Mouse (Mus musculus) heart, embryonic 14.5 days (tissue): Measurements from ENCODE around the gene Lrrfip2. TPM values are rescaled to one million over a fixed set of nuclear protein-coding genes. Genes with fewer than 3 reads are reported as not detected.

Source experiments
- ATAC-seq: fragments of 200-750 bp; cut with Nextera tagmentation; 2 replicates; pipeline ENCODE4 v1.8.0; 2017; ENCODE audit warnings: low read depth, moderate TSS enrichment; ENCODE audit not compliant: insufficient number of reproducible peaks, insufficient read depth, low FRiP score
- H3K27ac ChIP-seq, 2 experiments: fragments of 200-500 bp in 1 of 2; fragments of 300-500 bp in 1 of 2; sonication (generic) in 1 of 2; replicated peaks in 1 of 2; 2 replicates each; pipeline ENCODE4 v1.5.1; 2012 to 2014; ENCODE audit warnings: low read depth in 2 of 2, low read length in 2 of 2, control low read depth in 1 of 2, mild to moderate bottlenecking in 1 of 2, mixed read lengths in 1 of 2; ENCODE audit not compliant: control insufficient read depth in 1 of 2, insufficient read depth in 1 of 2
- H3K27me3 ChIP-seq: fragments of 300-500 bp; sonication (generic); 2 replicates; pipeline ENCODE4 v1.6.1; 2014; ENCODE audit warnings: mild to moderate bottlenecking, low read length, control low read depth; ENCODE audit not compliant: control insufficient read depth, insufficient read depth
- H3K36me3 ChIP-seq: fragments of 300-500 bp; sonication (generic); 2 replicates; pipeline ENCODE4 v1.6.1; 2014; ENCODE audit warnings: mild to moderate bottlenecking, control low read depth, low read length, mixed read lengths; ENCODE audit not compliant: control insufficient read depth, insufficient read depth
- H3K4me1 ChIP-seq, 2 experiments: fragments of 200-500 bp in 1 of 2; fragments of 300-500 bp in 1 of 2; sonication (generic) in 1 of 2; 2 replicates each; pipeline ENCODE4 v1.6.1; 2012 to 2014; ENCODE audit warnings: low read length in 2 of 2, control low read depth in 1 of 2, mixed read lengths in 1 of 2; ENCODE audit not compliant: control insufficient read depth in 2 of 2, insufficient read depth in 2 of 2
- H3K4me2 ChIP-seq: fragments of 300-500 bp; sonication (generic); 2 replicates; pipeline ENCODE4 v1.6.1; 2014; ENCODE audit warnings: mild to moderate bottlenecking, low read length
- H3K4me3 ChIP-seq, 2 experiments: fragments of 200-500 bp in 1 of 2; fragments of 300-500 bp in 1 of 2; sonication (generic) in 1 of 2; 2 replicates each; pipeline ENCODE4 v1.5.1; 2012 to 2014; ENCODE audit warnings: low read length in 2 of 2, mild to moderate bottlenecking in 2 of 2, control low read depth in 1 of 2, low read depth in 1 of 2, moderate library complexity in 1 of 2; ENCODE audit not compliant: control insufficient read depth in 1 of 2, insufficient read depth in 1 of 2
- H3K9ac ChIP-seq: fragments of 300-500 bp; sonication (generic); 2 replicates; pipeline ENCODE4 v1.6.1; 2014; ENCODE audit warnings: mild to moderate bottlenecking, low read length
- H3K9me3 ChIP-seq: fragments of 300-500 bp; sonication (generic); 2 replicates; pipeline ENCODE4 v1.6.1; 2016; ENCODE audit warnings: low read length, control low read depth; ENCODE audit not compliant: control insufficient read depth
- WGBS: fragments of 180-500 bp; shearing (Covaris S2); extraction: QIAGEN DNeasy Blood & Tissue Kit; methylation state at CpG from one replicate; pipeline ENCODE4 v1.1.7; 2014; 5-methylcytosine and 5-hydroxymethylcytosine counted together
- polyA plus RNA-seq: library from polyadenylated mRNA; unstranded; fragments of >200 nt; fragmentation: Nextera tagmentation; extraction: Ambion mirVana; gene quantifications from 2 replicates; pipeline ENCODE4 v1.2.1, GENCODE M21; 2014

Lrrfip2 gene
- polyA plus RNA-seq, 1 experiment from 2014 or later, result 75.3 TPM

DNA sequence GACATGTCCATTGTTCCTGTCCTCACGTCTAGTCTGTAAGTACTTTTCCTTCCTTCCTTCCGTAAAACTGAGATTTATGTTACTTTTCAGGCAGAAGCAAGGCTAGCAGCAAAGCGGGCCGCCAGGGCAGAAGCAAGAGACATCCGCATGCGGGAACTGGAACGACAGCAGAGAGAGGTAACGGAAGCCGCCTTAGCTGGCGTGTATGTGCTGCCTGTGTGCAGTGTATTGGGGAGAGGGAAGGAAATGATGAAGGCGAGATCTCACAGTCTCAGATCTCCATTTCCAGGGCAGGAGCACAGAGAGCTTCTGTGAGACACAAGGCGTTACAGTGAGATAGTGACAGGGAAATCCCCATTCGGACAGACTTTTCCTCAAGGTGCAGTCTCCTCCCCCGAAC, 43.8 kb downstream of the Lrrfip2 start:
- H3K36me3 ChIP-seq, result peaks cover 25% of the 10 kb centered on the region
- H3K27me3 ChIP-seq, result no peaks in the 10 kb centered on the region
- no peak overlapping the region for H3K4me2 ChIP-seq
- peaks cover 2 to 5% of the 10 kb centered on the region in 2 experiments; a peak in 3 of 4 replicates for H3K4me1 ChIP-seq
- H3K9me3 ChIP-seq, result no peaks in the 10 kb centered on the region
- H3K9ac ChIP-seq, result no peak overlapping the region
- WGBS, result 83% methylated on average over 14 of the region's 14 CpGs
- ATAC-seq, result no peak
- no peak overlapping the region for H3K27ac ChIP-seq
- H3K4me3 ChIP-seq, result no peak overlapping the region

DNA sequence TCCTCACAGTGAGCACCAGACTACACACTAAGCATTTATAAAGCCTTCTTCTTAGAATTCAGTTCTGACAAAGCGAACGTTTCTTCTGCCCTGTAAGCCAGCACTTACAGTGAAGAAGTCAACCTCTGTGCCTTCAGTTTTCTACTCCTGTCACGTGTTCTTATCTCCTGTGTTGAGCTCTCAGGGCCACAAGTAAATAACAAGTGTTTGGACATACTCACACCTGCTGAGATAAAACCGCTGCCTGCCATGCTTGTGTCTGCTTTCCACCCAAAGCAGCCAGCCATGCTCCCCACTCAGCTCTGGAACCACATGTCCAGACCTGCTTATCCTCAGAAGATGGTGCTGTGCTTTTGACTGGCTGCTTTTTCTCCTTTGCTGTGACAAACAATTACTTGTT, 49.2 kb downstream of the Lrrfip2 start:
- WGBS, result 32% methylated on average over 4 of the region's 4 CpGs
- peaks cover 23% of the 10 kb centered on the region for H3K36me3 ChIP-seq
- H3K4me3 ChIP-seq, result no peak overlapping the region
- H3K9me3 ChIP-seq, result no peaks in the 10 kb centered on the region
- no peak overlapping the region for H3K4me2 ChIP-seq
- no peak for ATAC-seq
- H3K9ac ChIP-seq, result no peak overlapping the region
- H3K27ac ChIP-seq, result peak overlapping the region in 1 of 2 experiments; percentile 39; a peak in 1 of 4 replicates
- H3K27me3 ChIP-seq, result no peaks in the 10 kb centered on the region
- H3K4me1 ChIP-seq, result peaks cover 5 to 10% of the 10 kb centered on the region in 2 experiments

- WGBS, result 49% methylated on average over 3 of the region's 3 CpGs
Observed at GRCm38 (mm10) chr9:111170430-111170829, 53.0 kb downstream of the Lrrfip2 start.

GRCm38 (mm10) chr9:111174071-111174470, 56.7 kb downstream of the Lrrfip2 start:
- no peaks in the 10 kb centered on the region for H3K27me3 ChIP-seq
- H3K36me3 ChIP-seq, result peaks cover 17% of the 10 kb centered on the region; the same call in 1 of the 2 replicates
- no peak overlapping the region for H3K9ac ChIP-seq
- no peak overlapping the region for H3K4me3 ChIP-seq
- no peak overlapping the region for H3K4me2 ChIP-seq
- peaks cover 2 to 3% of the 10 kb centered on the region in 2 experiments; a peak in 2 of 4 replicates for H3K4me1 ChIP-seq
- ATAC-seq, result no peak
- H3K9me3 ChIP-seq, result no peaks in the 10 kb centered on the region
- WGBS, result 57% methylated on average over 5 of the region's 5 CpGs
- H3K27ac ChIP-seq, result no peak overlapping the region

More at GRCm38 (mm10) chr9:111170430-111170829, 53.0 kb downstream of the Lrrfip2 start:
- H3K9ac ChIP-seq, result no peak overlapping the region; the same call in 1 of the 2 replicates
- no peak overlapping the region for H3K27ac ChIP-seq
- peaks cover 9% of the 10 kb centered on the region; the same call in 1 of the 2 replicates for H3K36me3 ChIP-seq
- no peak for ATAC-seq
- no peaks in the 10 kb centered on the region for H3K27me3 ChIP-seq
- no peak overlapping the region for H3K4me3 ChIP-seq
- no peak overlapping the region for H3K4me2 ChIP-seq
- H3K9me3 ChIP-seq, result no peaks in the 10 kb centered on the region
- H3K4me1 ChIP-seq, result peaks cover 6 to 14% of the 10 kb centered on the region in 2 experiments

- no peak overlapping the region for H3K4me2 ChIP-seq
- peaks cover 27% of the 10 kb centered on the region for H3K36me3 ChIP-seq
- H3K9me3 ChIP-seq, result no peaks in the 10 kb centered on the region
- WGBS, result 71% methylated on average over 5 of the region's 5 CpGs
- H3K4me3 ChIP-seq, result no peak overlapping the region
- peaks cover 2 to 6% of the 10 kb centered on the region in 2 experiments; a peak in 3 of 4 replicates for H3K4me1 ChIP-seq
- no peak for ATAC-seq
- no peak overlapping the region for H3K27ac ChIP-seq
- no peaks in the 10 kb centered on the region for H3K27me3 ChIP-seq
- no peak overlapping the region for H3K9ac ChIP-seq
Observed at GRCm38 (mm10) chr9:111178971-111179370, 61.6 kb downstream of the Lrrfip2 start.

- Histone ChIP-seq H3K4me3 (no peak overlapping the region), H3K4me1 (peaks cover 0 to 6% of the 10 kb centered on the region in 2 experiments; a peak in 3 of 4 replicates), H3K36me3 (peaks cover 25% of the 10 kb centered on the region), H3K27ac (no peak overlapping the region), H3K4me2 (no peak overlapping the region), H3K27me3 (no peaks in the 10 kb centered on the region), H3K9ac (no peak overlapping the region), H3K9me3 (no peaks in the 10 kb centered on the region)
- no peak for ATAC-seq
- 64% methylated on average over 3 of the region's 3 CpGs for WGBS
Observed at GRCm38 (mm10) chr9:111182176-111182575, 64.8 kb downstream of the Lrrfip2 start.

GRCm38 (mm10) chr9:111184929-111185328, 67.5 kb downstream of the Lrrfip2 start:
- Histone ChIP-seq H3K27me3 (no peaks in the 10 kb centered on the region), H3K4me2 (no peak overlapping the region), H3K36me3 (peaks cover 31% of the 10 kb centered on the region), H3K4me1 (peaks cover 0 to 6% of the 10 kb centered on the region in 2 experiments; a peak in 3 of 4 replicates), H3K9ac (no peak overlapping the region), H3K27ac (no peak overlapping the region), H3K9me3 (no peaks in the 10 kb centered on the region), H3K4me3 (no peak overlapping the region)
- ATAC-seq, result no peak
- WGBS, result 81% methylated on average over 4 of the region's 4 CpGs

DNA sequence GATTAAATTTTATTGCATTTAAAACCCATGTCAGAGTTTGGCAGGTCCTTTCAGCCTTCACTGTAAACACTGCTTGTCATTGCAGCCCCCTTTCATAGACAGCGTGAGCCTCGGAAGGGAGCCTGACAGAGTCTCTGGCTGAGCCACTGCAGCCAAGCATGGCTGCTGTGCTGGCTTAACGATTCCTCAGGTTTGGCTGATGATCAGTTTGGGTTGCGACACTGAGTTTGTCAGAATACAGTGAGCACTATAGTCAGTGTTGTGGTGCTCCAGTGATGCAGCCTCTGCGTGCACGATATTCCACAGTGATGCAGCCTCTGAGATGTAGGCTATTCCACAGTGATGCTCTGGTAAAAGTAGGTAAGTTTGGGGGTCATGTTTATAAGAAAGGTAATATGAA, 69.5 kb downstream of the Lrrfip2 start:
- peaks cover 38% of the 10 kb centered on the region for H3K36me3 ChIP-seq
- H3K27me3 ChIP-seq, result no peaks in the 10 kb centered on the region
- H3K4me2 ChIP-seq, result no peak overlapping the region
- no peak overlapping the region for H3K9ac ChIP-seq
- no peak for ATAC-seq
- peaks cover 0 to 6% of the 10 kb centered on the region in 2 experiments; a peak in 3 of 4 replicates for H3K4me1 ChIP-seq
- no peak overlapping the region for H3K27ac ChIP-seq
- 93% methylated on average over 6 of the region's 6 CpGs for WGBS
- no peak overlapping the region for H3K4me3 ChIP-seq
- no peaks in the 10 kb centered on the region for H3K9me3 ChIP-seq
